Mouse (Mus musculus): Measurements from ENCODE around the gene Cdk19. TPM values are rescaled to one million over a fixed set of nuclear protein-coding genes. Genes with fewer than 3 reads are reported as not detected.

Gene Cdk19
- polyA plus RNA-seq, 1 experiment from 2014 or later: 9.1 TPM

DNA sequence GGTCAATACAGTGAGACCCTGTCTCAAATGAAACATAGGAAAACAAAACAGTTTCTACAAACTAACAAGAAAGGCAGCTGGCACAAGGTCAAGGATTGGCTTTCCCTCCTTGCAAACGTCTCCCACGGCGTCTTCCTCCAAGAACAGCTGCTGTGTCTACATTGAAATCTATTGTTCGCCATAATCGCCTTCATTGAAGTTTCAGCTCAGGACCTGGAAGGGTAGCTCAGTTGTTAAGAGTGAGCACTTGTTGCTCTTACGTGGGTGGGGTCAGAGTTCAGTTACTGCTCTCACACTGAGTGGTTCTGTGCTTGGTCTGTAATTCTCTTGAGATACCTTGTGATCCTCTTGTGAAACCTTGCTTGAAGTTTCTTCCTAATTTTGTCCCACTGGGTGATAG lies 6.5 kb upstream of the Cdk19 start:
- H3K4me3 ChIP-seq (ENCODE audit: control insufficient read depth in 1 of 2, insufficient read depth in 1 of 2, low read depth in 1 of 2, low read length in 2 of 2): no peak overlapping the region
- WGBS: 79% methylated on average over 6 of the region's 6 CpGs

GRCm38 (mm10) chr10:40342036-40342435 lies 2.7 kb downstream of the Cdk19 start:
- no peak overlapping the region for H3K4me3 ChIP-seq (ENCODE audit: control insufficient read depth in 1 of 2, insufficient read depth in 1 of 2, low read depth in 1 of 2, low read length in 2 of 2)
- no peaks in the 10 kb centered on the region for H3K9me3 ChIP-seq (ENCODE audit: control insufficient read depth, low read length)
- no peak overlapping the region for H3K4me2 ChIP-seq (ENCODE audit: low read length)
- no peaks in the 10 kb centered on the region for H3K4me1 ChIP-seq (ENCODE audit: control insufficient read depth in 2 of 2, insufficient read depth in 2 of 2, low read length in 2 of 2)
- no peaks in the 10 kb centered on the region for H3K36me3 ChIP-seq (ENCODE audit: control insufficient read depth, insufficient read depth, low read length)
- ATAC-seq (ENCODE audit: insufficient number of reproducible peaks, insufficient read depth, low FRiP score, low read depth): no peak
- no peaks in the 10 kb centered on the region for H3K27me3 ChIP-seq (ENCODE audit: control insufficient read depth, insufficient read depth, low read length)
- no peak overlapping the region for H3K27ac ChIP-seq (replicated peaks in 1 of 2; ENCODE audit: control insufficient read depth in 1 of 2, insufficient read depth in 1 of 2, low read depth in 2 of 2, low read length in 2 of 2)
- no peak overlapping the region for H3K9ac ChIP-seq (ENCODE audit: low read length)
- 47% methylated on average over 4 of the region's 4 CpGs for WGBS

More for the DNA sequence above, 6.5 kb upstream of the Cdk19 start:
- no peak for ATAC-seq (ENCODE audit: insufficient number of reproducible peaks, insufficient read depth, low FRiP score, low read depth)
- H3K4me2 ChIP-seq (ENCODE audit: low read length): no peak overlapping the region
- H3K9ac ChIP-seq (ENCODE audit: low read length): no peak overlapping the region
- H3K36me3 ChIP-seq (ENCODE audit: control insufficient read depth, insufficient read depth, low read length): no peaks in the 10 kb centered on the region
- no peaks in the 10 kb centered on the region for H3K9me3 ChIP-seq (ENCODE audit: control insufficient read depth, low read length)
- no peak overlapping the region for H3K27ac ChIP-seq (replicated peaks in 1 of 2; ENCODE audit: control insufficient read depth in 1 of 2, insufficient read depth in 1 of 2, low read depth in 2 of 2, low read length in 2 of 2)
- H3K4me1 ChIP-seq (ENCODE audit: control insufficient read depth in 2 of 2, insufficient read depth in 2 of 2, low read length in 2 of 2): peaks cover 4 to 6% of the 10 kb centered on the region in 2 experiments
- no peaks in the 10 kb centered on the region for H3K27me3 ChIP-seq (ENCODE audit: control insufficient read depth, insufficient read depth, low read length)

GRCm38 (mm10) chr10:40346776-40347403 lies 7.5 kb downstream of the Cdk19 start:
- WGBS: 75% methylated on average over 3 of the region's 3 CpGs
- no peak overlapping the region for H3K4me2 ChIP-seq (ENCODE audit: low read length)
- peaks cover 0 to 16% of the 10 kb centered on the region in 2 experiments; a peak in 3 of 4 replicates for H3K4me1 ChIP-seq (ENCODE audit: control insufficient read depth in 2 of 2, insufficient read depth in 2 of 2, low read length in 2 of 2)
- no peaks in the 10 kb centered on the region for H3K9me3 ChIP-seq (ENCODE audit: control insufficient read depth, low read length)
- no peaks in the 10 kb centered on the region for H3K27me3 ChIP-seq (ENCODE audit: control insufficient read depth, insufficient read depth, low read length)
- H3K4me3 ChIP-seq (ENCODE audit: control insufficient read depth in 1 of 2, insufficient read depth in 1 of 2, low read depth in 1 of 2, low read length in 2 of 2): no peak overlapping the region
- H3K9ac ChIP-seq (ENCODE audit: low read length): no peak overlapping the region
- no peak overlapping the region for H3K27ac ChIP-seq (replicated peaks in 1 of 2; ENCODE audit: control insufficient read depth in 1 of 2, insufficient read depth in 1 of 2, low read depth in 2 of 2, low read length in 2 of 2)
- ATAC-seq (ENCODE audit: insufficient number of reproducible peaks, insufficient read depth, low FRiP score, low read depth): no peak
- no peaks in the 10 kb centered on the region for H3K36me3 ChIP-seq (ENCODE audit: control insufficient read depth, insufficient read depth, low read length)

DNA sequence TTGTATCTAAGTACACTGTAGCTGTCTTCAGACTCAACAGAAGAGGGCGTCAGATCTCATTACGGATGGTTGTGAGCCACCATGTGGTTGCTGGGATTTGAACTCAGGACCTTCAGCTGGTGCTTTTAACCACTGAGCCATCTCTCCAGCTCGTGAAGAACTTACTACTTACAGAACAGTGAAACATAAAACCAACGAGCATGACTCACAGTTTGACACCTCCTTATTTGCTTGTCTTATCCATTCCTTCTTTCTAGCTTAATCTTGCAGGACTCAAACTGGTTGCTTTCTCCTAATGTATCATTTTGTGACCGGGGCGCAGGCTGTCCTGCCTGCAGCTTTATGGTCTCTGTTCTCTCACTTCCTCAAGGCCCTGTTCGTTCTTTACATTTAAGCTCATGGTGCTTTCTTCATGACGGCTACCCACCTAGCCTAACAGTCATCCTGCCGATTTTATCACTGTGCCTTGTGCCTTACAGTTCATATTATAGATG lies 8.1 kb downstream of the Cdk19 start:
- Histone ChIP-seq H3K36me3 (ENCODE audit: control insufficient read depth, insufficient read depth, low read length) (no peaks in the 10 kb centered on the region), H3K27ac (replicated peaks in 1 of 2; ENCODE audit: control insufficient read depth in 1 of 2, insufficient read depth in 1 of 2, low read depth in 2 of 2, low read length in 2 of 2) (no peak overlapping the region; a peak in 1 of 4 replicates), H3K9me3 (ENCODE audit: control insufficient read depth, low read length) (no peaks in the 10 kb centered on the region), H3K27me3 (ENCODE audit: control insufficient read depth, insufficient read depth, low read length) (no peaks in the 10 kb centered on the region), H3K4me3 (ENCODE audit: control insufficient read depth in 1 of 2, insufficient read depth in 1 of 2, low read depth in 1 of 2, low read length in 2 of 2) (no peak overlapping the region; a peak in 1 of 4 replicates), H3K4me1 (ENCODE audit: control insufficient read depth in 2 of 2, insufficient read depth in 2 of 2, low read length in 2 of 2) (peaks cover 0 to 16% of the 10 kb centered on the region in 2 experiments; a peak in 3 of 4 replicates), H3K9ac (ENCODE audit: low read length) (no peak overlapping the region), H3K4me2 (ENCODE audit: low read length) (peak overlapping the region; percentile 63)
- WGBS: 67% methylated on average over 9 of the region's 9 CpGs
- ATAC-seq (ENCODE audit: insufficient number of reproducible peaks, insufficient read depth, low FRiP score, low read depth): no peak

GRCm38 (mm10) chr10:40348566-40349536 lies 9.5 kb downstream of the Cdk19 start:
- H3K27ac ChIP-seq (replicated peaks in 1 of 2; ENCODE audit: control insufficient read depth in 1 of 2, insufficient read depth in 1 of 2, low read depth in 2 of 2, low read length in 2 of 2): peak overlapping the region; percentile 91 to 97
- WGBS: under 1% methylated on average over 75 of the region's 76 CpGs

DNA sequence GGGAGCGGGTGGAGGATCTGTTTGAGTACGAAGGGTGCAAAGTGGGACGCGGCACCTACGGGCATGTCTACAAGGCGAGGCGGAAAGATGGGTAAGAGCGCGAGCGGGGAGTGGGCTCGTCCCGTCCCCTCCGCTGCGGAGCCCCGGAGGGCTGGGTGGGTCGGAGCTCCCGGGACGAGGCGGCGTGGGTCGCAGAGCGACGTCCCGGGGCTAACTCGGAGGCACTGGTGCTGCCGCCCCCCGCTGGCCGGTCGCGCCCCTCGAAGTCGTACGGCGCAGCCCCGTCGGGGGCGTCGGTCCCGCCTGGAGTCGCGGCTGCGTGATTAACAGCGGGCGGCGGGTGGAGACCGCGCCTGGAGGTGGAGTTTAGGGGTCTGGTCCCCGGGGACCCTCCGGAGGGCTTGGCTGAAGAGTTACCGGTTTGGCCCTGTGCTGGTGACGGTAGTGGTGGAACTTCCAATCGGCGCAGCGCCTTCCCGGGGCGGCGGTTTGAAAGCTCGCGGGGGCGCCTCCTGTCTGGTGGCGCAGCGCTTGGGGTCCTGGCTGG lies 10.3 kb downstream of the Cdk19 start:
- peaks cover 0 to 19% of the 10 kb centered on the region in 2 experiments for H3K4me1 ChIP-seq (ENCODE audit: control insufficient read depth in 2 of 2, insufficient read depth in 2 of 2, low read length in 2 of 2)
- peak overlapping the region; percentile 87 for H3K9ac ChIP-seq (ENCODE audit: low read length)
- no peaks in the 10 kb centered on the region for H3K27me3 ChIP-seq (ENCODE audit: control insufficient read depth, insufficient read depth, low read length)
- no peaks in the 10 kb centered on the region for H3K9me3 ChIP-seq (ENCODE audit: control insufficient read depth, low read length)
- H3K36me3 ChIP-seq (ENCODE audit: control insufficient read depth, insufficient read depth, low read length): no peaks in the 10 kb centered on the region
- H3K4me3 ChIP-seq (ENCODE audit: control insufficient read depth in 1 of 2, insufficient read depth in 1 of 2, low read depth in 1 of 2, low read length in 2 of 2): peak overlapping the region; percentile 76 to 87
- peak; percentile 23 for ATAC-seq (ENCODE audit: insufficient number of reproducible peaks, insufficient read depth, low FRiP score, low read depth)
- peak overlapping the region; percentile 71 for H3K4me2 ChIP-seq (ENCODE audit: low read length)
- peak overlapping the region; percentile 78 to 91 for H3K27ac ChIP-seq (replicated peaks in 1 of 2; ENCODE audit: control insufficient read depth in 1 of 2, insufficient read depth in 1 of 2, low read depth in 2 of 2, low read length in 2 of 2)
- under 1% methylated on average over 57 of the region's 62 CpGs for WGBS

More at GRCm38 (mm10) chr10:40348566-40349536, 9.5 kb downstream of the Cdk19 start:
- no peaks in the 10 kb centered on the region for H3K27me3 ChIP-seq (ENCODE audit: control insufficient read depth, insufficient read depth, low read length)
- peaks cover 0 to 16% of the 10 kb centered on the region in 2 experiments; a peak in 3 of 4 replicates for H3K4me1 ChIP-seq (ENCODE audit: control insufficient read depth in 2 of 2, insufficient read depth in 2 of 2, low read length in 2 of 2)
- H3K9ac ChIP-seq (ENCODE audit: low read length): peak overlapping the region; percentile 87
- H3K9me3 ChIP-seq (ENCODE audit: control insufficient read depth, low read length): no peaks in the 10 kb centered on the region
- peak overlapping the region; percentile 82 to 87 for H3K4me3 ChIP-seq (ENCODE audit: control insufficient read depth in 1 of 2, insufficient read depth in 1 of 2, low read depth in 1 of 2, low read length in 2 of 2)
- peak; percentile 98 for ATAC-seq (ENCODE audit: insufficient number of reproducible peaks, insufficient read depth, low FRiP score, low read depth)
- peak overlapping the region; percentile 71 for H3K4me2 ChIP-seq (ENCODE audit: low read length)
- no peaks in the 10 kb centered on the region for H3K36me3 ChIP-seq (ENCODE audit: control insufficient read depth, insufficient read depth, low read length)

DNA sequence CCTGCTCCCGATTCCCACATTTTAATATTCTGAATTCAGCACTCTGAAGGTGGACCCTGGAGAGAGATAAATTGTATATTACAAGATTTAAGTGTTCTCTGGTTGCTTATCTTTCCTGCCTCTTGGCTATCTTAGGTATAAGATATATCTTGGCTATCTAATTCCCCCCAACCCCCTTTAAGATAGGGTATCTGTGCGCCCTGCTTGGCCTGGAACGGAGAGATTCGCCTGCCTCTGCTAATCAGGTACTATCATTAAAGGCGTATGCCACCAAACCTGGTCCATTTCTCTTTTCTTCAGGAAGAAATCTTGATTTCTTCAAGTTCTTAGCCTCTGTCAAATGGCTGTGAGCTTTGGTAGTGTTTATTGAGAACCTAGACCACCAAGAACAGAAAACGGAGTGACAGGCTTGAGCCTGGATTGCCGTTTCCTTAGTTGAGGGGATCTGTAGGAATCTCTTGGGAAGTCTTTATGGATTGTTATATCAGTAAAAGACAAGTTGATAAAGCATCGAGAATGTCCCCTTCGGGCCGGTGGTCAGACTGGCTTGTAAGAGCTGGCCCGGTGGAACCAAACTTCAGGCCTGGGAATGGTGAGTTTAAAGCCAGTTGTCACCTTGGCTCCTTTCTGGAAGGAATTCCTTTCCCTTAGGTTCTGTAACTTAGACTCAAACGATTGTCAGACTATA lies 11.0 kb downstream of the Cdk19 start:
- WGBS: 39% methylated on average over 12 of the region's 12 CpGs
- Histone ChIP-seq H3K4me3 (ENCODE audit: control insufficient read depth in 1 of 2, insufficient read depth in 1 of 2, low read depth in 1 of 2, low read length in 2 of 2) (peak overlapping the region; percentile 76 to 87), H3K9me3 (ENCODE audit: control insufficient read depth, low read length) (no peaks in the 10 kb centered on the region), H3K27ac (replicated peaks in 1 of 2; ENCODE audit: control insufficient read depth in 1 of 2, insufficient read depth in 1 of 2, low read depth in 2 of 2, low read length in 2 of 2) (peak overlapping the region in 1 of 2 experiments; percentile 91; a peak in 2 of 4 replicates), H3K27me3 (ENCODE audit: control insufficient read depth, insufficient read depth, low read length) (no peaks in the 10 kb centered on the region), H3K4me2 (ENCODE audit: low read length) (peak overlapping the region; percentile 71), H3K36me3 (ENCODE audit: control insufficient read depth, insufficient read depth, low read length) (no peaks in the 10 kb centered on the region), H3K9ac (ENCODE audit: low read length) (peak overlapping the region; percentile 87), H3K4me1 (ENCODE audit: control insufficient read depth in 2 of 2, insufficient read depth in 2 of 2, low read length in 2 of 2) (peaks cover 0 to 21% of the 10 kb centered on the region in 2 experiments)
- no peak for ATAC-seq (ENCODE audit: insufficient number of reproducible peaks, insufficient read depth, low FRiP score, low read depth)
